Mouse (Mus musculus): ENCODE measurements around the gene Ksr2. TPM values are rescaled to one million over a fixed set of nuclear protein-coding genes. Genes with fewer than 3 reads are reported as not detected.
"Not testable (repeated sequence)": the region's sequence is repeated elsewhere in the genome, so short reads cannot be mapped to it uniquely, and the experiment has no call there.

Gene Ksr2
- total RNA-seq (2018; cell fraction: chromatin; rRNA removed): 1 to 10 TPM in 19 of 26 experiments, under 1 TPM in 7; 0.42 to 3.2 (median 1.3) TPM
- total RNA-seq (2018; cell fraction: cytosol; rRNA removed): under 1 TPM; 0.14 to 0.69 (median 0.28) TPM
- total RNA-seq (2018; cell fraction: nucleus; rRNA removed): 1 to 10 TPM in 12 of 26 experiments, under 1 TPM in 14; 0.17 to 4.9 (median 0.99) TPM
- 0.07 to 0.72 TPM (median 0.28 TPM) in 3 replicates for polyA plus RNA-seq (2018)

DNA sequence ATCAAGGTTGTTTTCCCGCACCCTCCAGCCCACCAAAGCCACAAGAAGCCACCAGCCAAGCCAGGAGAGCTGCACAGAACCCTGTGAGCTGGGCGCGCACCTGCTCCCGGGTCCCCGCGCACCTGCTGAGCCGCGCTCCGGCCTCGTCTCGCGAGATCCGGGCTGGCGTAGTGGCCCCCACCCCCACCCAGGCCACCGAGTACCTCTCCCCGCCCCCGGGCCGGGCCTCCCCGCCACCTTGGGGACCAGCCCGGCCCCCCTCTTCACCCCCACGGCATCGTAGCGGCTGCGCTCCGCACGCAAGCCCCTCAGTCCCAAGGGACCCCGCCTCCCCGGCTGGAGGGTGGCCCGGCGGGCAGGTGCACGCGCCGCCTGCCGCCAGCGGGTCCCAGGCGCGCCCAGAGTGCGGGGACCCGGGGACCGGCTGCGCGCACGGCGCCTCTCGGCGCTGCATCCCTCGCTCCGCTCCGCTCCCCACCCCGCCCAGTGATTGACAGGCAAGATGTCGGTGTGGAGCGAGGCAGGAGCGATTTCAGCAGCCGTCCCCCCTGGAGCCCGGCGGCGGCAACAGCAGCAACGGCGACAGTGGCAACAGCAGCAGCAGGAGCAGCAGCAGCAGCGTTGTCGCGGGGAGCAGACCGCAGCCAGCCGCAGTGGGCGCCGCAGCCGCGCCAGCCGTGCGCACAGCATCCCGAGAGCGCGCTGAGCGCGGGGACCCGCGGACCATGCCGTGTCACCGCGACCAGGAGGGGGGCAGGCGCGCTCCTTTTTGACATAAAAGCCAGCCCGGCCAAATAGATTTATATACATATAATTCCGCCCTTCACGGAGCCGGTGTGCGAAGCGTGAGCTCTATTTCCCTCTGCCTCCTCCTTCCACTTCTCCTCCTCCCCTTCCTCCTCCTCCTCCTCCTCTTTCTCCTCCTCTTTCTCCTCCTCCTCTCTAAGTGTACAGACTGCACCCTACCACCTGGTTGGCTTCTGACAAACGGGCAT, at the start of gene Ksr2:
Ksr2 (plus strand) TSS at position 494 of the 995 bp plus-strand sequence.
- 2% methylated on average over 77 of the region's 89 CpGs for WGBS (ENCODE audit: missing documents)

GRCm38 (mm10) chr5:117364821-117365220, 49.0 kb upstream of the Ksr2 start:
- H3K4me3 ChIP-seq (ENCODE audit: inconsistent target): no peak overlapping the region
- H3K27ac ChIP-seq: no peak overlapping the region
- peaks cover 62% of the 10 kb centered on the region for H3K36me3 ChIP-seq (ENCODE audit: inconsistent target)
- 95% methylated on average over 3 of the region's 3 CpGs for WGBS (ENCODE audit: missing documents)
- H3K79me2 ChIP-seq (ENCODE audit: inconsistent target): peaks cover 100% of the 10 kb centered on the region

More for the DNA sequence above, at the start of gene Ksr2:
- Histone ChIP-seq H3K4me3 (ENCODE audit: inconsistent target) (no peak within 1 kb of the TSS), H3K79me2 (ENCODE audit: inconsistent target) (no peaks in the 10 kb centered on the region), H3K27ac (no peak within 1 kb of the TSS), H3K36me3 (ENCODE audit: inconsistent target) (no peaks in the 10 kb centered on the region)

GRCm38 (mm10) chr5:117365904-117366561, 47.8 kb upstream of the Ksr2 start:
- WGBS (ENCODE audit: missing documents): 95% methylated on average over 13 of the region's 13 CpGs
- peaks cover 74% of the 10 kb centered on the region for H3K36me3 ChIP-seq (ENCODE audit: inconsistent target)
- no peak overlapping the region for H3K4me3 ChIP-seq (ENCODE audit: inconsistent target)
- H3K79me2 ChIP-seq (ENCODE audit: inconsistent target): peaks cover 100% of the 10 kb centered on the region
- no peak overlapping the region for H3K27ac ChIP-seq

GRCm38 (mm10) chr5:117367206-117367605, 46.6 kb upstream of the Ksr2 start:
- H3K4me3 ChIP-seq (ENCODE audit: inconsistent target): no peak overlapping the region
- no peak overlapping the region for H3K27ac ChIP-seq
- H3K79me2 ChIP-seq (ENCODE audit: inconsistent target): peaks cover 94% of the 10 kb centered on the region
- H3K36me3 ChIP-seq (ENCODE audit: inconsistent target): peaks cover 86% of the 10 kb centered on the region
- 96% methylated on average over 8 of the region's 8 CpGs for WGBS (ENCODE audit: missing documents)

DNA sequence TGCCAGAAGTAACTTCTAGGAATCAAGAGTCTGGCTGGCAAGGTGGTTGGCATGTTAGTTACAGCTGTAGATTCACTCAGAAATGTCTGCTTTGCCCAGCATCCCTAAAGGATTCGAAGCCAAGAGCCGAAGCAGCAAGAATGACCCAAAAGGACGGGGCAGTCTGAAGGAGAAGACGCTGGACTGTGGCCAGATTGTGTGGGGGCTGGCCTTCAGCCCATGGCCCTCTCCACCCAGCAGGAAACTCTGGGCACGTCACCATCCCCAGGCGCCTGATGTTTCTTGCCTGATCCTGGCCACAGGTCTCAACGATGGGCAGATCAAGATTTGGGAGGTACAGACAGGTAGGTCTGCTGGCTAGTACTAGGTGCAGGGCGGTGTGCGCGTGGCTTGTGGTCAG, 43.2 kb upstream of the Ksr2 start:
- Histone ChIP-seq H3K79me2 (ENCODE audit: inconsistent target) (peaks cover 64% of the 10 kb centered on the region), H3K4me3 (ENCODE audit: inconsistent target) (no peak overlapping the region), H3K36me3 (ENCODE audit: inconsistent target) (peaks cover 75% of the 10 kb centered on the region), H3K27ac (no peak overlapping the region)
- WGBS (ENCODE audit: missing documents): 84% methylated on average over 10 of the region's 10 CpGs

DNA sequence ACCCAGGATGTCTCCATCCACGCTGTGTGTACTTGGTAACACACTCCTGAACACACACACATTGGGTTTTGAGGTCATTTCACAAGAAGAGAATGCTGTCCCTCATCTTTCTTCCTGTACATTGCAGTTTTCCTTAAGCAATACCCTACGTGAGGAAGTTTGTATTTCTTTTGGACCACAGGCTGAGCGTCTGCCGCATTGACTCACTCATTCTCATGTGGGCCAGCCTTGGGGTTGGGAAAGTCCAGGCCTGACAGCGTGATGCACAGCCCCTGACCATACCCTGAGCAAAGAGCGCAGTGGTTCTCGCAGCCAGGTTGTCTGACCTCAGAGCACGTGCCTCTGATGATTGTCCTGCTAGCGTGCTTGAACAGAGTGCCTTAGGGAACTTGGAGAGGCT, 40.4 kb upstream of the Ksr2 start:
- H3K4me3 ChIP-seq (ENCODE audit: inconsistent target): no peak overlapping the region
- peaks cover 63% of the 10 kb centered on the region for H3K36me3 ChIP-seq (ENCODE audit: inconsistent target)
- H3K79me2 ChIP-seq (ENCODE audit: inconsistent target): peaks cover 45% of the 10 kb centered on the region
- H3K27ac ChIP-seq: peak overlapping the region; percentile 39; the same call in 1 of the 2 replicates
- WGBS (ENCODE audit: missing documents): 37% methylated on average over 9 of the region's 9 CpGs

- peak overlapping the region; percentile 39 for H3K27ac ChIP-seq
- peaks cover 63% of the 10 kb centered on the region for H3K36me3 ChIP-seq (ENCODE audit: inconsistent target)
- no peak overlapping the region for H3K4me3 ChIP-seq (ENCODE audit: inconsistent target)
- peaks cover 45% of the 10 kb centered on the region for H3K79me2 ChIP-seq (ENCODE audit: inconsistent target)
- 68% methylated on average over 5 of the region's 7 CpGs for WGBS (ENCODE audit: missing documents)
Observed at GRCm38 (mm10) chr5:117374372-117375049, 39.3 kb upstream of the Ksr2 start.

GRCm38 (mm10) chr5:117376331-117376761, 37.5 kb upstream of the Ksr2 start:
- peaks cover 34% of the 10 kb centered on the region; the same call in 1 of the 2 replicates for H3K79me2 ChIP-seq (ENCODE audit: inconsistent target)
- H3K27ac ChIP-seq: no peak overlapping the region
- H3K4me3 ChIP-seq (ENCODE audit: inconsistent target): no peak overlapping the region
- WGBS (ENCODE audit: missing documents): 90% methylated on average over 11 of the region's 11 CpGs
- peaks cover 57% of the 10 kb centered on the region for H3K36me3 ChIP-seq (ENCODE audit: inconsistent target)

DNA sequence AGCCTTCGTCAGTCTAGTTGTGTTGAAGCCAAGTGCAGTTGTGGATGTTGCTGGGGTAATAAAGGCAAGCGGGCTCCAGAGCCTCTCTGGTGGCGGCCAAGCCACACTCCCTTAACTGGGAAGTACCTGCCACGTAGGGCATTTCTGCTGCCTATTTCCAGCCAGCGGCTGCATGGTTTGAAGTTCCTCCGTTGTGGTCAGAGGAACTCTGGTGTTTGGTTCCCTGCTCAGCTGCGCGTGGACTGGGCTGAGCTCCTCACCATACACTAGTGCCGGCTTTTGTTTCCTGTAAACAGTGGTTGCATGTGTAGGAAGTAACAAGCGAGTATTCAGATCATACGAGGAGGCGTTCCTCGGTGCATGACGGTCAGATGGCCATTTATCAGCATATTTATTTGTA, 36.1 kb upstream of the Ksr2 start:
- WGBS (ENCODE audit: missing documents): 8% methylated on average over 14 of the region's 14 CpGs
- H3K36me3 ChIP-seq (ENCODE audit: inconsistent target): peaks cover 54% of the 10 kb centered on the region
- H3K79me2 ChIP-seq (ENCODE audit: inconsistent target): peaks cover 32% of the 10 kb centered on the region; the same call in 1 of the 2 replicates
- not testable (repeated sequence) for H3K27ac ChIP-seq; H3K4me3 ChIP-seq (ENCODE audit: inconsistent target)

DNA sequence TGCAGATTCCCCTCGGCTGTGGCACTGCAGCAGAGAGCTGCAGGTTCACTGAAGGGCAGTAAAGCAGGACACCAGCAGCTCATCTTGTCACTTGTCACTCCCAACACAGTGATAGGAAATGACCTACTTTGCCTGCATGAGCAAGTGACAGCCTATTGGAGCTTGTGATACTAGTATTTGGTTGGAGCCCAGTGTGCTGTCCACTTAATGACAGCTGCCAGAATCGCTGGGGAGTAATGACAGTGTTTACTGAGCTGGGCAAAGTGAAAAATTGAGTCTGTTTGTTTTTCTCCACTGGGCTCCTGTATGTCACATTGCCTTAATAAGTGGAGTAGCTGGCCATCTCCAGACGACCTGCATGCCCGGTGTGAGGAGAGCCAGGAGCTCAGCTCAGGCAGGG, 33.6 kb upstream of the Ksr2 start:
- WGBS (ENCODE audit: missing documents): 95% methylated on average over 4 of the region's 4 CpGs
- Histone ChIP-seq H3K4me3 (ENCODE audit: inconsistent target) (no peak overlapping the region), H3K36me3 (ENCODE audit: inconsistent target) (peaks cover 64% of the 10 kb centered on the region), H3K27ac (no peak overlapping the region), H3K79me2 (ENCODE audit: inconsistent target) (peaks cover 32% of the 10 kb centered on the region; the same call in 1 of the 2 replicates)

- Histone ChIP-seq H3K27ac (no peak overlapping the region), H3K36me3 (ENCODE audit: inconsistent target) (peaks cover 51% of the 10 kb centered on the region), H3K4me3 (ENCODE audit: inconsistent target) (no peak overlapping the region), H3K79me2 (ENCODE audit: inconsistent target) (peaks cover 18% of the 10 kb centered on the region; the same call in 1 of the 2 replicates)
- 93% methylated on average over 7 of the region's 7 CpGs for WGBS (ENCODE audit: missing documents)
Observed at GRCm38 (mm10) chr5:117381785-117382184, 32.0 kb upstream of the Ksr2 start.

GRCm38 (mm10) chr5:117383198-117383597, 30.6 kb upstream of the Ksr2 start:
- H3K27ac ChIP-seq: no peak overlapping the region
- WGBS (ENCODE audit: missing documents): 60% methylated on average over 10 of the region's 12 CpGs
- peaks cover 18% of the 10 kb centered on the region; the same call in 1 of the 2 replicates for H3K79me2 ChIP-seq (ENCODE audit: inconsistent target)
- peaks cover 47% of the 10 kb centered on the region for H3K36me3 ChIP-seq (ENCODE audit: inconsistent target)
- no peak overlapping the region for H3K4me3 ChIP-seq (ENCODE audit: inconsistent target)

DNA sequence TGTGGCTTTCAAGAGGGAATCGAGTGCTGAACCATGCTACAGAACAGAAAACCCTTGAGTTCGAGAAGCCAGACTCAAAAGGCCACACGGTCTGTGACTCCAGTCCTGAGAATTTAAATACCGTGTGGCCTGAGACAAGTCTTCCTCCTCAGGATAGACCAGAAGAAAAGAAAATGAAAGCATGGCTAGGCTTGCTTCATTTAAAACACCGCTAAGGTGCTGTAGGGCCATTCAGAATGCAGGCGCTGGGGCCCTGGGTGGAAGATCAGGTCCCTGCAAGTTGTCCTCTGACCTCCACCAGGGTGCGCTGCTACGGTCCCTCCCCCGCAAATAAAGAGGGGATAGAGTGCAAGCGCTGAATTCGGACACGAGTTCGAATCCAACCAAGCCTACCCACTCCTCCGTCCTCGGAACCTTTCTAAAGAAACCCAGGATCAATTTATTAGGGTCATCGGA, 25.5 kb upstream of the Ksr2 start:
- Histone ChIP-seq H3K79me2 (ENCODE audit: inconsistent target) (no peaks in the 10 kb centered on the region), H3K36me3 (ENCODE audit: inconsistent target) (peaks cover 14% of the 10 kb centered on the region; the same call in 1 of the 2 replicates), H3K27ac (peak overlapping the region; percentile 42), H3K4me3 (ENCODE audit: inconsistent target) (peak overlapping the region; percentile 74)
- 4% methylated on average over 16 of the region's 16 CpGs for WGBS (ENCODE audit: missing documents)

DNA sequence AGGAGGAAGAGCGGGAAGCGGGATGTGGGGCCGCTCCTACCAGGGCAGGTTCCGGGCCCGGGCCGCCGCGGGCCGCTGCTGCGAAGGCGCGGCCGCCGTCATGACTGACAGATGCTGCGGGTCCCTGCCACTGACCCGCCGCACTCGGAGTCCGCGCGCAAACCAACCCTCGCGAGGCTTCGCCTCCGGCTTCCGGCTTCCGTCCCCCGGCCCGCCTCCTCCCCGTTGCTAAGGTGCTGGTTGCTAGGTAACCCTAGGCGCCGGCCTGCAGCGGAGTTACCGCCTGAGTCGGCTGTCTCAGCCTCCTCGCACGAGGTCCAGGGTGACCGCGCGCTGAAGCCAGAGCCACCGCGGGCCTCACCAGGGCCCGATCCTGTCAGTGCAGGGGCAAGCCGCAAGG, 24.9 kb upstream of the Ksr2 start, which contains the start of gene Rfc5:
Rfc5 (minus strand) TSS at position 171 of the 400 bp plus-strand sequence.
- peak within 1 kb of the TSS; percentile 42 for H3K27ac ChIP-seq
- H3K36me3 ChIP-seq (ENCODE audit: inconsistent target): peaks cover 13% of the 10 kb centered on the region; the same call in 1 of the 2 replicates
- peak within 1 kb of the TSS; percentile 74 for H3K4me3 ChIP-seq (ENCODE audit: inconsistent target)
- no peaks in the 10 kb centered on the region for H3K79me2 ChIP-seq (ENCODE audit: inconsistent target)
- under 1% methylated on average over 43 of the region's 44 CpGs for WGBS (ENCODE audit: missing documents)

Measured in macrophage (primary cell).